Mouse (Mus musculus): ENCODE data around the gene Arhgef19. TPM values are rescaled to one million over a fixed set of nuclear protein-coding genes. Genes with fewer than 3 reads are reported as not detected.

The Arhgef19 gene
- total RNA-seq, 2 experiments from 2014 or later, result 29.0 to 31.0 TPM

Other genes with a start within 250 kb of the Arhgef19 start
- gene Mfap2, start 229.1 kb upstream of the Arhgef19 start, total RNA-seq (2021), result 10 to 100 TPM; 46.9 to 50.7 TPM
- gene Crocc, start 178.9 kb upstream of the Arhgef19 start, total RNA-seq (2021), result 10 to 100 TPM in 1 of 2 experiments, 1 to 10 TPM in 1; 6.7 to 13.2 TPM
- gene Necap2, start 161.1 kb upstream of the Arhgef19 start, total RNA-seq (2021), result 10 to 100 TPM; 54.5 to 57.1 TPM
- not detected for gene Spata21, start 151.2 kb upstream of the Arhgef19 start, total RNA-seq (2021)
- gene Szrd1, start 99.7 kb upstream of the Arhgef19 start, total RNA-seq (2021), result 100 to 1,000 TPM; 111 to 115 TPM
- 10 to 100 TPM; 16.6 to 21.2 TPM for gene Fbxo42, start 91.6 kb upstream of the Arhgef19 start, total RNA-seq (2021)
- 1 to 10 TPM; 1.5 to 1.7 TPM for gene Rsg1, start 25.5 kb upstream of the Arhgef19 start, total RNA-seq (2021)
- 10 to 100 TPM; 13.4 to 18.1 TPM for gene Epha2, start 61.7 kb downstream of the Arhgef19 start, total RNA-seq (2021)
- 10 to 100 TPM; 15.4 to 25.8 TPM for gene Fam131c, start 128.7 kb downstream of the Arhgef19 start, total RNA-seq (2021)
- gene Clcnka, start 159.2 kb downstream of the Arhgef19 start, total RNA-seq (2021), result not detected
- gene Clcnkb, start 176.5 kb downstream of the Arhgef19 start, total RNA-seq (2021), result not detected
- gene Hspb7, start 181.3 kb downstream of the Arhgef19 start, total RNA-seq (2021), result 10 to 100 TPM in 1 of 2 experiments, 1 to 10 TPM in 1; 9.0 to 31.7 TPM
- gene Srarp, start 196.6 kb downstream of the Arhgef19 start, total RNA-seq (2021), result not detected
- 10 to 100 TPM; 16.2 to 20.0 TPM for gene Zbtb17, start 205.2 kb downstream of the Arhgef19 start, total RNA-seq (2021)

Measured in adrenal gland, postnatal 10 days (tissue).